Mouse (Mus musculus): Measurements from ENCODE around the gene Egfl7.

The Egfl7 gene

GRCm38 (mm10) chr2:26617928-26618327, 38.1 kb downstream of the Egfl7 start:
- no peak for DNase-seq

- DNase-seq = no peak
These were observed 41.4 kb downstream of the Egfl7 start for GRCm38 (mm10) chr2:26621246-26621645.

DNA sequence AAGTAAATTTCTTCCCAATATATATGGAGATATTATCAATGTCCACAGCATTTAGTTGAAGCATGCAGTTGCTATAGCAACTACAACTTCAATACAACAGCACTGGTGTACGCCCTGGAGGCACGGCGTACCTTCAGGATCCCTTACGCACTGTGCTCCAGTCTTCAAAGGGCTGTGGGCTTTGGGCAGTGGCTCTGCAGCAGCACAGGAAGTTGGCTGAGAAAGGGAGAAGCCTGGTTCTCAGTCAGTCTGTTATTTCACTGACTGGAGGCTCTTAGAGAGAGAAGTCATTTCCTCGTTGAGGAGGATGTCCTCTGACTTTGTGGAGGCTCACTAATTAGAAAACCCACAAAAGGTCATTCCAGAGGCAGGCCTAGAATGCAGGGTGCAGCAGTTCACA, 43.2 kb downstream of the Egfl7 start:
- DNase-seq = no peak

DNA sequence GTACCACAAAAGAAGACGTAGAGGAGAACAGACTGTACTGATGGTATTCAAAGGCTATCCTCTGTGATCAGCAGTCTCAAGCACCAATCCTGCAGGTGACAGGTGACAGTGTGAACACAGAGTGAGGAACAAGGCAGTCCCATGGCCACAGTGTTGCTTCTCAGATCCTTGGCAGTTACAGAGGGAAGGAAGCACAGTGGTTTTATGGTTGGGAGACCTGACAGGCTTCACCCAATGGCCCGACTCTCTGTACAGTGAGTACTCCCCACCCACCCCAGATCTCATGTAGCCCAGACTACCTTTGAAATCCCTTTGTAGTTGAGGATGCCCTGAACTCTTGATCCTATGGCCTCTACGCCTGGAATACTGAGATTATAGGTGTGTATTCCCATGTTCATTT, 45.6 kb downstream of the Egfl7 start:
- DNase-seq = no peak

DNA sequence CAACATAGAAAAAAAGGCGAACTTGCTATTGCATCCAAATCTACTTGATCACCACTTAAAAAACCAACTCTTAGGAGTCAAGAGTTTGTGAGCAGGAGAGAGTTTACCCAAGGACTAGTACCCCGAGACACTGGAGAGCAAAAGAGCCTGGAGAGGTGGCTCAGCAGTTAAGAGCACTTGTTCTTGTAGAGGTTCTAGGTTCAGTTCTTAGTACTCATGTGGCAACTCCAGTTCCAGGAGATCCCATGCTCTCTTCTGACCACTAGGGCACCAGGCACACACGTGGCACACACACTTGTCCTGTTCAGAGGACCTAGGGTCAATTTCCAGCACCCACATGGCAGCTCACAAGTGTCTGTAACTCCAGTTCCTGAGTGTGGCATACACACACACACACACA, 46.3 kb downstream of the Egfl7 start:
- no peak for DNase-seq

DNA sequence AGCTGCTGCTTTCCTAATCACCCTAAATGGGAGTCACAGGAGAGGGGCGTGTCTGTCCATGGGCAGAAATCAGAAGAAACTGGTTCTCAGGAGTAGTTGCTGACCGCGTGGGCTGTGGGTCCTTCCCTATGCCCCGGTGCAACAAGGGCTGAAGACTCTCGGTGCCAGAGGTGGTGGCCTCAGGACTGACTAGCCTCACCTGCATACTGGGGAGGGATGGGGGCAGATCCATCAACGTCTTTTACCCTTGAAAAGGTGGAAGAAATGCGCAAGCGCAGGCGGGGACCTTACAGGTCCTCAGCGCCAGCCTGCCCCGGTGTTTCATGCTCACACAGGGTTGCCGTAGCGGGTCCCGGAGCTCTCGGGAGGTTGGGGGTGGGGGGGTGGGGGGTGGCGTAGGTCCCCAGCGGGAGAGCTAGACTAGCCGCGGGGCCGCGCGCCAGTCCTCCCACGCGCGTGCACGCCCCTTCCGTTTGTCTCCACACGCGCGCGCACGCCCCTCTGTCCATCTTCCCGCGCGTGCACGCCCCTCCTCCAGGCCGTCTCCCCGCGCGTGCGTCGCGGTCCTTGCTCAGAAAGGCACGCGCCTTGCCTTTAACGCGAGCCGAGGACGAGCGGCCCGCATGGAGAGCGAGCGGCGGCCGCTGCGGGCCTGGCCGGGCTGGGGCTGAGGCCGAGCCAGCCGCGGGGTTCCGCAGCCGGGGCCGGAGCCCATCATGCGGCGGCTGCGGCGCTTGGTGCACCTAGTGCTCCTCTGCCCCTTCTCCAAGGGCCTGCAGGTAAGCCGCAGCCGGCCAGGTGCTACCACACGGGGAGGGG, 48.3 kb downstream of the Egfl7 start, which contains the start of gene Fam69b:
TSS of gene Fam69b (plus strand) at position 537 of the 819 bp plus-strand sequence.
- peak; percentile 89 for DNase-seq

GRCm38 (mm10) chr2:26628792-26629437, 49.1 kb downstream of the Egfl7 start:
- no peak for DNase-seq

- DNase-seq = no peak
These were observed 53.0 kb downstream of the Egfl7 start for GRCm38 (mm10) chr2:26632541-26633395.

- no peak for DNase-seq
These were observed 54.2 kb downstream of the Egfl7 start for GRCm38 (mm10) chr2:26633953-26634530.

DNA sequence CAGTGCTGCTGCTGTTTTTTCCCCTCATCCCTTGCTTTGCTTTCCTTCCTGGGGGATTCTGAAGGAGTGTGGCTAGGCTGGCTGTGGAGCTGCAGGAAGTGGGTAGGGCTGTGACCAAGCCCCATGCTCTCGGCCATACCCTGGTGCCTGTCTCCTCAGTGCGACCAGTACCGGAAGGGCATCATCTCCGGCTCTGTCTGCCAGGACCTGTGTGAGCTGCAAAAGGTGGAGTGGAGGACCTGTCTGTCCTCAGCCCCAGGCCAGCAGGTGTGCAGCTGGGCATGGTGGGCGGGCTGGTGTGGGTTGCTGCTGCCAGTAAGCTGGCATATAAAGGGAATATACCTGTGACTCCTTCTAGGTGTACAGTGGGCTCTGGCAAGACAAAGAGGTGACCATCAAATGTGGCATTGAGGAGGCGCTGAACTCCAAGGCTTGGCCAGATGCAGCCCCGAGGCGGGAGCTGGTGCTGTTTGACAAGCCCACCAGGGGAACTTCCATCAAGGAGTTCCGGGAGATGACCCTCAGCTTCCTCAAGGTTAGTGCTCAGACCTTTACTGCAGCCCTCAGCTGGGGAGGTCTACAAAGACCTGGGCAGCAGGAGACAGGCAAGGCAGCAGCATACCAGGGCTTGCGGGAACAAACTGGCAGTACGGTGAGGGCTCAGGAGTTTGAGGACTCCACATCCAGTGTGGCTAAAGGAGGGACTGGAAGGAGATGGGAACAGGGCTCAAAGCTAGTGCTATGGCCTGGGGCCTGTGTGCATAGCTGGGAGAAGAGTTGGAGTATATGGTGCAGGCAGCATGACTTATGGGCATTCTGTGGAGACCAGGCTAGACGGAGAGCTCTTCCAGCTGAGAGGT, 55.0 kb downstream of the Egfl7 start:
- no peak for DNase-seq

DNA sequence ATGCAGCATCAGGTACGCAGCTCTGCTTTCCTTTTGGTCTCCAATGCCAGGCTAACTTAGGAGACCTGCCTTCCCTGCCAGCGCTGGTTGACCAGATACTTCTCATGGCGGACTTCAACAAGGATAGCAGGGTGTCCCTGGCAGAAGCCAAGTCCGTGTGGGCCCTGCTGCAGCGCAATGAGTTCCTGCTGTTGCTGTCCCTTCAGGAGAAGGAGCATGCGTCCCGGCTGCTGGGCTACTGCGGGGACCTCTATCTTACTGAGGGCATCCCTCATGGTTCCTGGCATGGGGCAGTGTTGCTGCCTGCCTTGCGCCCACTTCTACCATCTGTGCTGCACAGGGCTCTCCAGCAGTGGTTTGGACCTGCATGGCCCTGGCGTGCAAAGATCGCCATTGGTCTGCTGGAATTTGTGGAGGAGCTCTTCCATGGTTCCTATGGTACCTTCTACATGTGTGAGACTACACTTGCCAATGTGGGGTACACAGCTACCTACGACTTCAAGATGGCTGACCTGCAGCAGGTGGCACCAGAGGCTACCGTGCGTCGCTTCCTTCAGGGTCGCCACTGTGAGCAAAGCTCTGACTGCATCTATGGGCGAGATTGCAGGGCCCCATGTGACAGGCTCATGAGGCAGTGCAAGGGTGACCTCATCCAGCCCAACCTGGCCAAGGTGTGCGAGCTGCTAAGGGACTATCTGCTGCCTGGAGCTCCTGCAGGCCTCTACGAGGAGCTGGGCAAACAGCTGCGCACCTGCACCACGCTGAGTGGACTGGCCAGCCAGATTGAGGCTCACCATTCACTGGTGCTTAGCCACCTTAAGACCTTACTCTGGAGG, 55.9 kb downstream of the Egfl7 start:
- DNase-seq = no peak

GRCm38 (mm10) chr2:26636325-26636635, 56.5 kb downstream of the Egfl7 start:
- DNase-seq = no peak

- DNase-seq = no peak
These were observed 57.6 kb downstream of the Egfl7 start for GRCm38 (mm10) chr2:26637316-26637932.

DNA sequence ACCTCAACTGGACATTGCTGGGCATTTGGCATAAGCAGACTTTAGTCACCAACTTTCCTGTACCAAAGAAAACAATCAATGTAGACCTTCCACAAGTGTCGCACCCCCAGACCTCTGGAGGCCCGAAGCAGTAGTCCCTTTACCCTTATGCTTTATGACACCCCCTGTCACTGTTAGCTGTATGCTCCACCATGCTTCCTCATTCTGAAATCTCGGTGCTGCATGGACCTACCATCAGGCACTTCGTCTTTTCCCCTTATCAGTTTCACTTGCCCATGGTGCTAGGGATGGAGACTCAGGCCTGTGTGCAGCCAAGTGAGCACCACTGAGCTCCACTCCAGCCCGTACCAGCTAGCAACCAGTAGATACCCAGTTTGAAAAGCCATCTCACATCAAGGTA, 58.2 kb downstream of the Egfl7 start:
- DNase-seq = no peak

- DNase-seq = no peak
These were observed 58.8 kb downstream of the Egfl7 start for GRCm38 (mm10) chr2:26638572-26638971.

- DNase-seq = no peak
These were observed 59.3 kb downstream of the Egfl7 start for GRCm38 (mm10) chr2:26639083-26639482.

DNA sequence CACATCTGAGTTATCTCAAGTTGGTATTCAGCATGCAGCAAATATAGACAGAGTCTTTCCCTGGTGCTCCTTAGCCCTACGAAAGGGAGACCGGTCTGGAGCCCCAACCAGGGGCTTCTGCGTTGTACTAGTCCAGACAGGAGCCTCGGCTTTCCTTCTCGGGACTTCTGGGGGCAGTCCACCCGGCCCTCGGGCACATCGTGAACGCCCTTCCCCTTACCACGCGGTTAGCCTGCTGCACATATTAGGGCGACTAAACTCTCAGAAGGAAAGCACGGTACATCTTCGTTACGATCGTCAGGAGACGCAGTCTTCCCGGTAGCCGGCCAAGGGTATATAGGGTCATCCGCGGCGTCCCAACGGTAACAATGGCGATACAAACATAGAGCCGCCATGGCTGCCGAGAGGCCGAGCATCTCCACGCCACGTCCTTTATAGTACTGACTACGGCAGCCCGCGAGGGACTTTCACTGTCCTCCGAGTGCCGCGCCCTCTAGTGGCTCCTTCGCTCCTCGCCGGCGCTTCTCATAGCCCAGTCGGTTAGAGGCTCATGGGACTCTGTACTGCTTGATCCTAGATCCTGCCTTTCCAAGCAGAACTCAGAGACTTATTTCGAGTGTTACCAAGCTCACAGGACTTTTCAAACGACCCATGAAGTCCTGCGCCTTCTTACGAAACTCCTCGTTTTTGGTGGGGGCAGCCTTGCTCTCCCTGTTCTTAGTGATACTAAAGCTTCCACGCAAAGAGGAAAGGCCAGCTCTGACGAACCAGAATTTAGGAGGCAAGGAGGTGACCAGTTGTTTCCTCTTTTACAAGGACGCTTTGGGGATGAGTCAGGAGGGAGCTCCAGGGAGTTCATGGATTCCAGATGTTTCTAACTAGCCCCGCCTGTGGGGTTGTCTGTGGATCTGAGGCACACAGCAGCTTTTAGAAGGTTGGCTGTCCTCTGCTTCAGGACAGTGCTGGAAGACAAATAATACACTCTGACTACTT, 60.3 kb downstream of the Egfl7 start:
- DNase-seq = peak; percentile 92

DNA sequence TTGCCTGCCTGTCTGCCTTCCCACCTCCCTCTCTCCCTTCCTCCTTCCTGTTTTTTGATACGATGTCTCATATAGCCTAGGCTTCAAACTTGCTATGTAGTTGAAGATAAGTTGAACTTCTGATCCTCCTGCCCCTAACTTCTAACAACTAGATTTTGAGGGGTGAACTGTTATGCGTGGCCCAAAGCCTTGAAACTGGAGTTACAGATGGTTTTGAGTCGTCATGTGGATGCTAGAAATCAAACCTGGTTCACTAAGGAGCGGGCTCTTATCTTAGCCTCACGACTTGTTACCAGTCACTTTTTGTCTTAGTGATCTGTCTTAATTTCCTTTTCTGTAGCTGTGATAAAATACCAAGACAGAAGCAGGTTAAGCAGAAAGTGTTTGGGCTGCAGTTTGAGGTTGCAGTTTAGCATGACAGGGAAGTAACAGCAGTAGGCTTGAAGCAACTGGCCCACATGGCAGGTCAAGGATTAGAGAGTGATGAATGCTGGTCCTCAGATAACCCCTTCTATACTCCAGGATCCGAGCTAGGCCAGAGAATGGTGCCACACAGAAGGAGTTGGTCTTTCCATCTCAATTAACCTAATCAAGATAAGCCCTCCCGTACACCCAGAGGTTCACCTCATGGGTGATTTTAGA, 61.3 kb downstream of the Egfl7 start:
- no peak for DNase-seq
